Mouse (Mus musculus) CH12.LX (cell line): Measurements from ENCODE around the gene 2610528A11Rik. TPM values are rescaled to one million over a fixed set of nuclear protein-coding genes. Genes with fewer than 3 reads are reported as not detected.

Experiments
- DNase-seq: peaks from one replicate; pipeline ENCODE4 v3.0.0-alpha.2; 2013; ENCODE audit errors: extremely low read depth
- H3K27ac ChIP-seq: 2 replicates; pipeline ENCODE4 v1.5.1; 2012; ENCODE audit warnings: low read depth, mild to moderate bottlenecking, control low read depth, moderate library complexity; ENCODE audit not compliant: insufficient read depth
- H3K27me3 ChIP-seq: replicated peaks from 2 replicates; pipeline ENCODE3; 2012; ENCODE audit warnings: inconsistent platforms
- H3K36me3 ChIP-seq, 2 experiments: replicated peaks in 1 of 2; 2 replicates each; pipeline versions ENCODE3 to v1.6.1; 2012; ENCODE audit warnings: inconsistent platforms in 1 of 2, low read length in 1 of 2, mild to moderate bottlenecking in 1 of 2, mixed read lengths in 1 of 2, moderate library complexity in 1 of 2; ENCODE audit not compliant: control insufficient read depth in 1 of 2, insufficient read depth in 1 of 2
- H3K4me1 ChIP-seq, 2 experiments: 2 replicates each; pipeline ENCODE4 v1.6.1; 2012; ENCODE audit warnings: inconsistent platforms in 1 of 2, moderate library complexity in 1 of 2; ENCODE audit not compliant: insufficient read depth in 2 of 2, control insufficient read depth in 1 of 2
- H3K4me2 ChIP-seq: 2 replicates; pipeline ENCODE4 v1.6.1; 2012; ENCODE audit warnings: low read depth, mild to moderate bottlenecking, control low read depth; ENCODE audit not compliant: poor library complexity, insufficient read depth, severe bottlenecking
- H3K4me3 ChIP-seq, 3 experiments: fragments of 150-350 bp in 1 of 3; sonication (generic) in 1 of 3; replicated peaks in 1 of 3; 2 replicates each; pipeline versions ENCODE3 to v1.5.1; 2011 to 2012; ENCODE audit warnings: low read depth in 2 of 3, low read length in 2 of 3, mild to moderate bottlenecking in 2 of 3, moderate library complexity in 2 of 3, control low read depth in 1 of 3, improper control_type of control experiment in 1 of 3, inconsistent platforms in 1 of 3, mixed read lengths in 1 of 3; ENCODE audit not compliant: poor library complexity in 1 of 3
- H3K79me2 ChIP-seq: replicated peaks from 2 replicates; pipeline ENCODE4 v1.6.1; 2012; ENCODE audit warnings: mild to moderate bottlenecking, moderate library complexity; ENCODE audit not compliant: control insufficient read depth, poor library complexity, insufficient read depth, severe bottlenecking; ENCODE audit errors: extremely low read depth
- H3K9ac ChIP-seq: 2 replicates; pipeline ENCODE4 v1.6.1; 2012; ENCODE audit warnings: low read depth, mild to moderate bottlenecking, control low read depth, moderate library complexity; ENCODE audit not compliant: insufficient read depth
- H3K9me3 ChIP-seq: replicated peaks from 2 replicates; pipeline ENCODE3; 2012; ENCODE audit warnings: low read length, inconsistent platforms, mixed read lengths
- BHLHE40 ChIP-seq: IDR thresholded peaks from 2 replicates; pipeline ENCODE4 v1.6.1; 2011; ENCODE audit warnings: mild to moderate bottlenecking, low read depth, low read length, improper control_type of control experiment
- CTCF ChIP-seq, 2 experiments: IDR thresholded peaks in 1 of 2; conservative IDR thresholded peaks in 1 of 2; 2 replicates each; pipeline ENCODE4 v1.5.1; 2011 to 2012; ENCODE audit warnings: low read depth in 2 of 2, low read length in 2 of 2, improper control_type of control experiment in 1 of 2, inconsistent platforms in 1 of 2, mild to moderate bottlenecking in 1 of 2, moderate library complexity in 1 of 2
- E2F4 ChIP-seq: IDR thresholded peaks from 2 replicates; pipeline ENCODE4 v1.6.1; 2011; ENCODE audit warnings: low read depth, low read length, improper control_type of control experiment; ENCODE audit not compliant: insufficient replicate concordance
- ELF1 ChIP-seq: IDR thresholded peaks from 2 replicates; pipeline ENCODE4 v1.6.1; 2014; ENCODE audit warnings: low read depth, mild to moderate bottlenecking, inconsistent platforms, low read length, improper control_type of control experiment
- EP300 ChIP-seq: IDR thresholded peaks from 2 replicates; pipeline ENCODE4 v1.6.1; 2011; ENCODE audit warnings: low read length, improper control_type of control experiment
- JUN ChIP-seq: IDR thresholded peaks from 2 replicates; pipeline ENCODE4 v1.6.1; 2011; ENCODE audit warnings: low read depth, mild to moderate bottlenecking, low read length, improper control_type of control experiment, moderate library complexity; ENCODE audit not compliant: insufficient read depth
- JUND ChIP-seq: conservative IDR thresholded peaks from 2 replicates; pipeline ENCODE4 v1.6.1; 2011; ENCODE audit warnings: low read depth, low read length, improper control_type of control experiment
- MAX ChIP-seq: IDR thresholded peaks from 2 replicates; pipeline ENCODE4 v1.6.1; 2011; ENCODE audit warnings: low read length, improper control_type of control experiment
- MEF2A ChIP-seq: IDR thresholded peaks from 2 replicates; pipeline ENCODE4 v1.6.1; 2014; ENCODE audit warnings: low read depth, mild to moderate bottlenecking, inconsistent platforms, low read length, improper control_type of control experiment, borderline replicate concordance
- MYC ChIP-seq: IDR thresholded peaks from 2 replicates; pipeline ENCODE4 v1.6.1; 2011; ENCODE audit warnings: low read depth, mild to moderate bottlenecking, improper control_type of control experiment, low read length
- NELFE ChIP-seq: IDR thresholded peaks from 2 replicates; pipeline ENCODE4 v1.6.1; 2011; ENCODE audit warnings: low read depth, low read length, improper control_type of control experiment
- NRF1 ChIP-seq: IDR thresholded peaks from 2 replicates; pipeline ENCODE4 v1.6.1; 2014; ENCODE audit warnings: low read depth, mild to moderate bottlenecking, inconsistent platforms, low read length, improper control_type of control experiment, moderate library complexity
- PAX5 ChIP-seq: IDR thresholded peaks from 2 replicates; pipeline ENCODE4 v1.6.1; 2012; ENCODE audit warnings: low read length, inconsistent platforms, mixed read lengths
- POLR2A ChIP-seq: IDR thresholded peaks from 2 replicates; pipeline ENCODE4 v1.6.1; 2011; ENCODE audit warnings: low read depth, mild to moderate bottlenecking, improper control_type of control experiment, low read length
- RAD21 ChIP-seq: IDR thresholded peaks from 2 replicates; pipeline ENCODE4 v1.6.1; 2011; ENCODE audit warnings: low read depth, mild to moderate bottlenecking, low read length, improper control_type of control experiment, moderate library complexity
- RCOR1 ChIP-seq: conservative IDR thresholded peaks from 2 replicates; pipeline ENCODE4 v1.6.1; 2012; ENCODE audit warnings: low read depth, mild to moderate bottlenecking, inconsistent platforms, low read length, improper control_type of control experiment
- TCF12 ChIP-seq: IDR thresholded peaks from 2 replicates; pipeline ENCODE4 v1.6.1; 2014; ENCODE audit warnings: low read depth, mild to moderate bottlenecking, inconsistent platforms, low read length, improper control_type of control experiment
- USF1 ChIP-seq: IDR thresholded peaks from 2 replicates; pipeline ENCODE4 v1.6.1; 2014; ENCODE audit warnings: low read depth, mild to moderate bottlenecking, inconsistent platforms, low read length, improper control_type of control experiment
- ZC3H11A ChIP-seq: IDR thresholded peaks from 2 replicates; pipeline ENCODE4 v1.6.1; 2012; ENCODE audit warnings: low read depth, mild to moderate bottlenecking, inconsistent platforms, low read length, improper control_type of control experiment
- dilution Hi-C: fragments of 300-500 bp; cut with MboI; formaldehyde crosslinking; loops from 2 replicates; pipeline ENCODE4 v1.14.3; 2020; ENCODE audit warnings: low sequenced_read_pairs; ENCODE audit not compliant: extremely low pct_unique_long_range_greater_than_20kb, extremely low pct_ligation_motif_present
- in situ Hi-C: fragments of 300-500 bp; cut with MboI; formaldehyde crosslinking; loops from 3 replicates; pipeline ENCODE4 v1.14.3; 2019; ENCODE audit warnings: low sequenced_read_pairs, low pct_ligation_motif_present, low pct_unique_long_range_greater_than_20kb, mixed read lengths
- polyA plus RNA-seq: library from polyadenylated mRNA; unstranded; fragments of >175 nt; gene quantifications from 2 replicates; pipeline ENCODE4 v1.2.1, GENCODE M21; 2012; ENCODE audit warnings: low read depth; ENCODE audit not compliant: insufficient read length
- total RNA-seq, 2 experiments: library from RNA; depleted of rRNA; stranded (reverse); fragments of 300-350 nt in 1 of 2; fragments of >200 nt in 1 of 2; gene quantifications; 2 replicates each; pipeline ENCODE4 v1.2.3; 2012 to 2014

2610528A11Rik gene
- total and polyA plus RNA-seq, 3 experiments: not detected

DNA sequence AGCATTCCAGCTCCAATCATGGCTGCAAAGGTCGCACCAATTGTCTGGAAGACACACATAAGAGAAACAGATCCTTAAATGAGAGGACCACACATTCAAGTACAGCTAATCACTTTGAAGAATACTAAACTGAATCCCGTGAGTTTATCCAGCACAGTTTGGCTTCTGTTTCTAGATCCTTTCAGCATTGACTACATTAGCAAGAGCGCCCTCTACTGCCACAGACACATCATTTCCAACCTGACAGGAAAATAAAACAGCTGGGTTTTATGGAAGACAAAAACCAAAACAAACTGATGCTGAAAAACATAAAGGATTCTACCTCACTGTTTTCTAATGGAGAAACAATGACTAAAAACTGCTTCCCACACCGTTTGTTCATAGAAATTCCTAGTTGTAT lies 13.8 kb upstream of the 2610528A11Rik start:
- Histone ChIP-seq H3K36me3 (peaks cover 66 to 83% of the 10 kb centered on the region in 2 experiments), H3K4me1 (peaks cover 0 to 6% of the 10 kb centered on the region in 2 experiments; a peak in 1 of 4 replicates), H3K9ac (no peak overlapping the region), H3K27ac (no peak overlapping the region), H3K79me2 (peaks cover 33% of the 10 kb centered on the region), H3K4me3 (no peak overlapping the region), H3K4me2 (no peak overlapping the region), H3K9me3 (no peaks in the 10 kb centered on the region), H3K27me3 (no peaks in the 10 kb centered on the region)
- TF ChIP-seq RAD21 (peak; percentile 16), BHLHE40 (no peak), CTCF (conservative IDR thresholded peaks at IDR 0.05 in 1 of 2, IDR thresholded peaks at IDR 0.05 in 1 of 2; ENCODE audit: low read depth in 2 of 2, low read length in 2 of 2) (peak; percentile 48 to 67)
- dilution Hi-C loops (no loop called here), in situ Hi-C loops (loop anchor here (25.0 kb wide), 1 partner anchor 265 kb away; no protein-coding TSS in a partner anchor)
- peak; percentile 58 for DNase-seq

GRCm38 (mm10) chr14:37119233-37119632 lies 5.4 kb upstream of the 2610528A11Rik start:
- Histone ChIP-seq H3K4me3 (no peak overlapping the region), H3K79me2 (0 out of 2 replicates have a peak, but pooled peaks cover 3% of the 10 kb centered on the region), H3K4me1 (no peaks in the 10 kb centered on the region), H3K4me2 (no peak overlapping the region), H3K27ac (no peak overlapping the region), H3K27me3 (no peaks in the 10 kb centered on the region), H3K9ac (no peak overlapping the region), H3K9me3 (no peaks in the 10 kb centered on the region), H3K36me3 (peaks cover 34 to 69% of the 10 kb centered on the region in 2 experiments)
- in situ Hi-C loops: no loop called here
- no peak for DNase-seq
- TF ChIP-seq JUN (no peak), EP300 (no peak), MYC (no peak), POLR2A (no peak), PAX5 (no peak), NELFE (no peak), USF1 (no peak), ELF1 (no peak), TCF12 (no peak), MEF2A (no peak), BHLHE40 (no peak), ZC3H11A (no peak), NRF1 (no peak), E2F4 (no peak), JUND (no peak), RCOR1 (no peak), MAX (no peak)
- dilution Hi-C loops: no loop called here
